In the genomic region with DNA sequence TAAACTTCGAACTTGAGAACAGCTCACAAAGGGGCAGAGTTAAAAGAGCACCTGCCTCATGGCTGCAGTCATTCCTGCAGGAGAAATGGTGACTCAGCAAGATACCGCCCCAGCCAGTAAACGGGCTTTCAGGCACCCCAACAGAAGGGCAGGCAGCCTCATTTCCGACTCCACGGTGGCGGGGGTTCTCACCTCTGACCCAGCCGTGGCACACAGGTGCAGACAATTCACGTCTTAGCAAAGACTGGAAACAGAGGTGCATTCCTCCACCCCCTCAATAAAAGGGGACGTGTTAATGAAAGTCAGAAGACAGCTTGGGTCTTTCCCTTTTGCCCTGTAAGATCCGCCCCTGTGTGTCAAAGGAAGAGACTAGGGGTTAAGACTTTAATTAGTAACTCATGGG, we compare ENCODE assay signal across 8 mouse cellular contexts.
DNase-seq lines count a peak whose midpoint lies in the region; ATAC-seq and TF ChIP-seq lines count a peak whose summit lies in the region.

No protein-coding gene starts in this region.

- H3K36me3 ChIP-seq in forebrain, embryonic 12.5 days (replicated peaks): no peaks in the 10 kb centered on the region
- H3K36me3 ChIP-seq in forebrain, postnatal 0 days (ENCODE audit: insufficient read depth): no peaks in the 10 kb centered on the region
- H3K36me3 ChIP-seq in hindbrain, embryonic 14.5 days (replicated peaks; ENCODE audit: control insufficient read depth, insufficient read depth): no peaks in the 10 kb centered on the region
- H3K36me3 ChIP-seq in limb, embryonic 15.5 days: peaks cover 22% of the 10 kb centered on the region

- no peak for TF ChIP-seq CTCF in forebrain, postnatal 0 days (IDR thresholded peaks at IDR 0.05; ENCODE audit: low read depth)

- no peak for ATAC-seq in forebrain, embryonic 12.5 days (ENCODE audit: low FRiP score)
- ATAC-seq in forebrain, postnatal 0 days: no peak
- no peak for ATAC-seq in hindbrain, embryonic 14.5 days (ENCODE audit: low FRiP score)
- no peak for ATAC-seq in limb, embryonic 15.5 days (ENCODE audit: insufficient number of reproducible peaks, low FRiP score, low TSS enrichment, low read depth)

- peaks cover 42% of the 10 kb centered on the region for H3K27me3 ChIP-seq in forebrain, embryonic 12.5 days
- peaks cover 12% of the 10 kb centered on the region; the same call in 1 of the 2 replicates for H3K27me3 ChIP-seq in forebrain, postnatal 0 days (ENCODE audit: insufficient read depth, low read length)
- peaks cover 9% of the 10 kb centered on the region for H3K27me3 ChIP-seq in hindbrain, embryonic 14.5 days (ENCODE audit: control insufficient read depth, insufficient read depth, low read length)
- H3K27me3 ChIP-seq in limb, embryonic 15.5 days: no peaks in the 10 kb centered on the region

- 3% methylated on average over 10 of the region's 10 CpGs for WGBS in forebrain, embryonic 12.5 days
- 7% methylated on average over 10 of the region's 10 CpGs for WGBS in forebrain, postnatal 0 days
- WGBS in hindbrain, embryonic 14.5 days: 4% methylated on average over 10 of the region's 10 CpGs
- 8% methylated on average over 10 of the region's 10 CpGs for WGBS in limb, embryonic 15.5 days

- peaks cover 37% of the 10 kb centered on the region for H3K4me1 ChIP-seq in forebrain, embryonic 12.5 days
- H3K4me1 ChIP-seq in forebrain, postnatal 0 days (ENCODE audit: insufficient read depth): peaks cover 4% of the 10 kb centered on the region; the same call in 1 of the 2 replicates
- peaks cover 30% of the 10 kb centered on the region for H3K4me1 ChIP-seq in hindbrain, embryonic 14.5 days (replicated peaks; ENCODE audit: control insufficient read depth, insufficient read depth, low read length)
- peaks cover 53% of the 10 kb centered on the region for H3K4me1 ChIP-seq in limb, embryonic 15.5 days

- no peak overlapping the region for H3K4me3 ChIP-seq in forebrain, embryonic 12.5 days (replicated peaks)
- no peak overlapping the region for H3K4me3 ChIP-seq in forebrain, postnatal 0 days (ENCODE audit: low read depth, low read length)
- H3K4me3 ChIP-seq in hindbrain, embryonic 14.5 days (replicated peaks; ENCODE audit: low read length): no peak overlapping the region
- H3K4me3 ChIP-seq in limb, embryonic 15.5 days: no peak overlapping the region

- H3K9ac ChIP-seq in forebrain, embryonic 12.5 days: no peak overlapping the region
- H3K9ac ChIP-seq in forebrain, postnatal 0 days: no peak overlapping the region
- H3K9ac ChIP-seq in hindbrain, embryonic 14.5 days: no peak overlapping the region; the same call in 1 of the 2 replicates
- no peak overlapping the region for H3K9ac ChIP-seq in limb, embryonic 15.5 days

- H3K27ac ChIP-seq in forebrain, embryonic 12.5 days: no peak overlapping the region
- no peak overlapping the region for H3K27ac ChIP-seq in forebrain, postnatal 0 days (ENCODE audit: low read depth, low read length)
- H3K27ac ChIP-seq in hindbrain, embryonic 14.5 days: no peak overlapping the region
- no peak overlapping the region for H3K27ac ChIP-seq in limb, embryonic 15.5 days

- H3K4me2 ChIP-seq in forebrain, embryonic 12.5 days: peak overlapping the region; percentile 10
- H3K4me2 ChIP-seq in forebrain, postnatal 0 days (ENCODE audit: low read depth): no peak overlapping the region
- peak overlapping the region; percentile 25; the same call in 1 of the 2 replicates for H3K4me2 ChIP-seq in hindbrain, embryonic 14.5 days (replicated peaks)
- 0 out of 2 replicates have a peak overlapping the region, but pooled peaks have one; percentile 7 for H3K4me2 ChIP-seq in limb, embryonic 15.5 days

- no peaks in the 10 kb centered on the region for H3K9me3 ChIP-seq in forebrain, embryonic 12.5 days
- H3K9me3 ChIP-seq in forebrain, postnatal 0 days (ENCODE audit: low read length): no peaks in the 10 kb centered on the region
- H3K9me3 ChIP-seq in hindbrain, embryonic 14.5 days (ENCODE audit: control insufficient read depth, low read length): no peaks in the 10 kb centered on the region
- H3K9me3 ChIP-seq in limb, embryonic 15.5 days: no peaks in the 10 kb centered on the region

- no peak for DNase-seq in forebrain, postnatal 0 days
- DNase-seq in adrenal gland, postnatal 14 days: peak; percentile 34
- DNase-seq in hindbrain, embryonic 14.5 days (ENCODE audit: low spot score): no peak
- DNase-seq in thymus, postnatal 25 days: peak; percentile 62
- no peak for DNase-seq in testis, postnatal 14 days (ENCODE audit: low spot score)
- DNase-seq in cerebellum, adult 11 months: no peak

Comparison
In these comparisons a context has a peak if more than half of its experiments do, and no peak if none do; other contexts are left out.
1. DNase-seq: peak in adrenal gland, postnatal 14 days (single experiment) and thymus, postnatal 25 days (single experiment); none in forebrain, postnatal 0 days (single experiment), hindbrain, embryonic 14.5 days (single experiment), testis, postnatal 14 days (single experiment) and cerebellum, adult 11 months (single experiment).